ENCODE assay signal across 18 mouse cellular contexts in the genomic region with DNA sequence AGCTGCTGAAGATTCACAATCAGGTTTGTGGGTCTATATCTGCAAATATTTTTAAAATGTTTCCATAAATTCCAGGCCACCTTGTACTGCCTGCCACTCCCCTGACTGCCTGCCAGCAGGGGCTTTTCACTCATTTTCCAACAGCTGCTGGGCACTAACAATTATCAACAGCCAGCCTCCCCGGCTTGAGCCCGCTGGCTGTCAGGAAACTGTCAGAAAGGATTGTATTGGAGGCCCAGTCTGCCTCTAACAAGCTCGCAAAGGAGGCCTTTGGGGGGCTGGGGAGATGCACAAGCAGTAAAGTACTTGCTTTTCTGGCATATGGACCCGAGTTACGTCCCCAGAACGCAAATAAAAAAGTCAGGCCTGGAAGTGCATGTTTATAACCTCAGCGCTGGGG.
A peak's percentile ranks its signal among the peaks of the same experiment; 100 is the strongest.
DNase-seq lines count a peak whose midpoint lies in the region; ATAC-seq lines count a peak whose summit lies in the region.
"Had no signal": no experiment of that assay in that cellular context is flagged by ENCODE, and none has a peak within 500 bp of the region (broad histone marks: within the 10 kb centered on the region; RNA-seq: fewer than 3 reads in every experiment).

No protein-coding gene starts in this region.

- 41% methylated on average over 7 of the region's 7 CpGs for WGBS in embryonic facial prominence, embryonic 15.5 days
- WGBS in hindbrain, embryonic 12.5 days = 30% methylated on average over 7 of the region's 7 CpGs
- 15% methylated on average over 7 of the region's 7 CpGs for WGBS in midbrain, embryonic 14.5 days
- WGBS in kidney, embryonic 16.5 days = 60% methylated on average over 7 of the region's 7 CpGs

- DNase-seq in embryo, embryonic 10 days (ENCODE audit: low spot score) = peak; percentile 47
- DNase-seq in embryo, embryonic 9.5 days (ENCODE audit: extremely low spot score) = no peak
- DNase-seq in midbrain, embryonic 14.5 days = peak; percentile 69
- no peak for DNase-seq in gastrocnemius, adult 8-10 months (ENCODE audit: low spot score in 2 of 2)
- DNase-seq in urinary bladder, postnatal 36 days (ENCODE audit: low spot score in 2 of 2) = no peak
- DNase-seq: cerebellum, postnatal 10 days; heart, postnatal 14 days; kidney, postnatal 25 days; liver; lung, embryonic 14.5 days; right cerebral cortex, adult 18-20 months; thymus, postnatal 4 days had no signal

- no peak overlapping the region for H3K4me2 ChIP-seq in embryonic facial prominence, embryonic 15.5 days (replicated peaks)
- H3K4me2 ChIP-seq in hindbrain, embryonic 12.5 days (replicated peaks) = no peak overlapping the region
- H3K4me2 ChIP-seq in midbrain, embryonic 14.5 days (ENCODE audit: low read length) = no peak overlapping the region
- no peak overlapping the region for H3K4me2 ChIP-seq in kidney, embryonic 16.5 days (replicated peaks; ENCODE audit: low read depth, low read length)
- H3K4me2 ChIP-seq: lung, embryonic 14.5 days had no signal

- no peaks in the 10 kb centered on the region for H3K9me3 ChIP-seq in embryonic facial prominence, embryonic 15.5 days (replicated peaks)
- no peaks in the 10 kb centered on the region for H3K9me3 ChIP-seq in hindbrain, embryonic 12.5 days (replicated peaks)
- H3K9me3 ChIP-seq in midbrain, embryonic 14.5 days (ENCODE audit: control insufficient read depth, low read length) = no peaks in the 10 kb centered on the region
- no peaks in the 10 kb centered on the region for H3K9me3 ChIP-seq in kidney, embryonic 16.5 days (ENCODE audit: low read length)

- H3K4me3 ChIP-seq in embryonic facial prominence, embryonic 15.5 days (replicated peaks) = no peak overlapping the region
- no peak overlapping the region for H3K4me3 ChIP-seq in hindbrain, embryonic 12.5 days
- H3K4me3 ChIP-seq in midbrain, embryonic 14.5 days (replicated peaks; ENCODE audit: low read depth, low read length) = no peak overlapping the region
- no peak overlapping the region for H3K4me3 ChIP-seq in kidney, embryonic 16.5 days (ENCODE audit: low read length)

- H3K9ac ChIP-seq in embryonic facial prominence, embryonic 15.5 days = no peak overlapping the region
- H3K9ac ChIP-seq in hindbrain, embryonic 12.5 days = no peak overlapping the region
- H3K9ac ChIP-seq in midbrain, embryonic 14.5 days (replicated peaks; ENCODE audit: low read length) = no peak overlapping the region
- H3K9ac ChIP-seq in kidney, embryonic 16.5 days (replicated peaks; ENCODE audit: low read length) = no peak overlapping the region
- H3K9ac ChIP-seq: lung, embryonic 14.5 days had no signal

- H3K27ac ChIP-seq in embryonic facial prominence, embryonic 15.5 days (replicated peaks) = 0 out of 2 replicates have a peak overlapping the region, but pooled peaks have one; percentile 34
- peak overlapping the region; percentile 67 for H3K27ac ChIP-seq in hindbrain, embryonic 12.5 days
- 0 out of 2 replicates have a peak overlapping the region, but pooled peaks have one; percentile 17 for H3K27ac ChIP-seq in midbrain, embryonic 14.5 days (replicated peaks; ENCODE audit: low read depth, low read length)
- no peak overlapping the region for H3K27ac ChIP-seq in kidney, embryonic 16.5 days (ENCODE audit: low read length)
- H3K27ac ChIP-seq: stomach, postnatal 0 days had no signal

- no peaks in the 10 kb centered on the region for H3K27me3 ChIP-seq in embryonic facial prominence, embryonic 15.5 days
- no peaks in the 10 kb centered on the region for H3K27me3 ChIP-seq in hindbrain, embryonic 12.5 days
- H3K27me3 ChIP-seq in midbrain, embryonic 14.5 days (ENCODE audit: control insufficient read depth, insufficient read depth, low read length) = no peaks in the 10 kb centered on the region
- no peaks in the 10 kb centered on the region for H3K27me3 ChIP-seq in kidney, embryonic 16.5 days (ENCODE audit: insufficient read depth, low read length)

- no peaks in the 10 kb centered on the region for H3K36me3 ChIP-seq in embryonic facial prominence, embryonic 15.5 days
- H3K36me3 ChIP-seq in hindbrain, embryonic 12.5 days = no peaks in the 10 kb centered on the region
- no peaks in the 10 kb centered on the region for H3K36me3 ChIP-seq in midbrain, embryonic 14.5 days (ENCODE audit: control insufficient read depth, insufficient read depth, low read length)
- no peaks in the 10 kb centered on the region for H3K36me3 ChIP-seq in kidney, embryonic 16.5 days (ENCODE audit: insufficient read depth, low read length)

- H3K4me1 ChIP-seq in embryonic facial prominence, embryonic 15.5 days = peaks cover 3% of the 10 kb centered on the region
- H3K4me1 ChIP-seq in hindbrain, embryonic 12.5 days = peaks cover 12% of the 10 kb centered on the region
- peaks cover 12% of the 10 kb centered on the region; the same call in 1 of the 2 replicates for H3K4me1 ChIP-seq in midbrain, embryonic 14.5 days (ENCODE audit: control insufficient read depth, insufficient read depth, low read length)
- no peaks in the 10 kb centered on the region for H3K4me1 ChIP-seq in kidney, embryonic 16.5 days (ENCODE audit: insufficient read depth, low read length)

- no peak for ATAC-seq in embryonic facial prominence, embryonic 15.5 days (ENCODE audit: insufficient number of reproducible peaks, low FRiP score, low TSS enrichment, low read depth)
- peak; percentile 40; the same call in 1 of the 2 replicates for ATAC-seq in hindbrain, embryonic 12.5 days (ENCODE audit: low FRiP score)
- no peak for ATAC-seq in midbrain, embryonic 14.5 days (ENCODE audit: low FRiP score, low TSS enrichment)
- ATAC-seq in kidney, embryonic 16.5 days (ENCODE audit: low FRiP score, low TSS enrichment) = no peak
- ATAC-seq: activated CD4-positive, CD25-positive, alpha-beta regulatory T cell, adult 4 months; intestine, postnatal 0 days had no signal

Comparison
In these comparisons a context has a peak if more than half of its experiments do, and no peak if none do; other contexts are left out.
1. DNase-seq: peak in embryo, embryonic 10 days (single experiment) and midbrain, embryonic 14.5 days (single experiment); none in embryo, embryonic 9.5 days (single experiment), gastrocnemius, adult 8-10 months (0 of 2) and urinary bladder, postnatal 36 days (0 of 2).